9 mouse cellular contexts compared by ENCODE assay signal in genomic region chr12:112670718-112671393, GRCm38 (mm10). TPM values are rescaled to one million over a fixed set of nuclear protein-coding genes. Genes with fewer than 3 reads are reported as not detected.
DNase-seq lines count a peak whose midpoint lies in the region; ATAC-seq lines count a peak whose summit lies in the region.
"Had no signal": no experiment of that assay in that cellular context is flagged by ENCODE, and none has a peak within 500 bp of the region (broad histone marks: within the 10 kb centered on the region; RNA-seq: fewer than 3 reads in every experiment).

No protein-coding gene starts in this region.

- peak overlapping the region; percentile 99 for H3K27ac ChIP-seq in midbrain, embryonic 10.5 days (replicated peaks)
- no peak overlapping the region for H3K27ac ChIP-seq in midbrain, embryonic 14.5 days (replicated peaks; ENCODE audit: low read depth, low read length)
- no peak overlapping the region for H3K27ac ChIP-seq in hindbrain, embryonic 15.5 days (replicated peaks)

- H3K4me1 ChIP-seq in midbrain, embryonic 10.5 days: peaks cover 87% of the 10 kb centered on the region
- H3K4me1 ChIP-seq in midbrain, embryonic 14.5 days (ENCODE audit: control insufficient read depth, insufficient read depth, low read length): peaks cover 41% of the 10 kb centered on the region
- H3K4me1 ChIP-seq in hindbrain, embryonic 15.5 days (replicated peaks): peaks cover 76% of the 10 kb centered on the region

- 58% methylated on average over 9 of the region's 9 CpGs for WGBS in midbrain, embryonic 10.5 days
- 50% methylated on average over 9 of the region's 9 CpGs for WGBS in midbrain, embryonic 14.5 days
- WGBS in hindbrain, embryonic 15.5 days: 43% methylated on average over 9 of the region's 9 CpGs

- no peak for ATAC-seq in midbrain, embryonic 14.5 days (ENCODE audit: low FRiP score, low TSS enrichment)
- ATAC-seq in hindbrain, embryonic 15.5 days (ENCODE audit: low FRiP score, low read depth): no peak

- no peaks in the 10 kb centered on the region for H3K27me3 ChIP-seq in midbrain, embryonic 10.5 days (ENCODE audit: low read depth, poor library complexity, severe bottlenecking)
- H3K27me3 ChIP-seq in midbrain, embryonic 14.5 days (ENCODE audit: control insufficient read depth, insufficient read depth, low read length): no peaks in the 10 kb centered on the region
- no peaks in the 10 kb centered on the region for H3K27me3 ChIP-seq in hindbrain, embryonic 15.5 days

- H3K36me3 ChIP-seq in midbrain, embryonic 10.5 days: peaks cover 65% of the 10 kb centered on the region
- H3K36me3 ChIP-seq in midbrain, embryonic 14.5 days (ENCODE audit: control insufficient read depth, insufficient read depth, low read length): peaks cover 54% of the 10 kb centered on the region
- H3K36me3 ChIP-seq in hindbrain, embryonic 15.5 days: peaks cover 17% of the 10 kb centered on the region

- H3K9ac ChIP-seq in midbrain, embryonic 14.5 days (replicated peaks; ENCODE audit: low read length): no peak overlapping the region
- no peak overlapping the region for H3K9ac ChIP-seq in hindbrain, embryonic 15.5 days

- intact Hi-C loops in left cerebral cortex, postnatal 14 days (cut with DNase I): no loop called here

- peak overlapping the region; percentile 99 for H3K4me3 ChIP-seq in midbrain, embryonic 10.5 days
- no peak overlapping the region for H3K4me3 ChIP-seq in midbrain, embryonic 14.5 days (replicated peaks; ENCODE audit: low read depth, low read length)
- H3K4me3 ChIP-seq in hindbrain, embryonic 15.5 days: no peak overlapping the region
- H3K4me3 ChIP-seq: erythroblast, embryonic 14.5 days had no signal

- H3K4me2 ChIP-seq in midbrain, embryonic 14.5 days (ENCODE audit: low read length): no peak overlapping the region
- peak overlapping the region; percentile 90; the same call in 1 of the 2 replicates for H3K4me2 ChIP-seq in hindbrain, embryonic 15.5 days

- no peaks in the 10 kb centered on the region for H3K9me3 ChIP-seq in midbrain, embryonic 10.5 days (replicated peaks)
- no peaks in the 10 kb centered on the region for H3K9me3 ChIP-seq in midbrain, embryonic 14.5 days (ENCODE audit: control insufficient read depth, low read length)
- H3K9me3 ChIP-seq in hindbrain, embryonic 15.5 days: no peaks in the 10 kb centered on the region

- DNase-seq in midbrain, embryonic 10.5 days (ENCODE audit: low spot score): peak; percentile 46
- DNase-seq in midbrain, embryonic 14.5 days: no peak
- peak; percentile 71 for DNase-seq in gastrocnemius, postnatal 10 days
- DNase-seq in lung, postnatal 14 days: peak; percentile 28
- DNase-seq in natural killer cell, adult 2 months (ENCODE audit: low spot score in 2 of 2): no peak
- DNase-seq in left cerebral cortex, postnatal 14 days (ENCODE audit: low spot score in 2 of 2): no peak
- no peak for DNase-seq in cerebellum, postnatal 36 days

RNA-seq across cellular contexts. Expression of gene Akt1, which starts 3.8 kb away (rescaled TPM):
- polyA plus RNA-seq in midbrain, embryonic 10.5 days (2016; fragmentation: Nextera tagmentation; extraction: Ambion mirVana): 44.5 and 46.2 TPM in 2 replicates
- 64.8 and 82.1 TPM in 2 replicates for polyA plus RNA-seq in midbrain, embryonic 14.5 days (2014; fragmentation: Nextera tagmentation; extraction: Ambion mirVana)
- total RNA-seq in gastrocnemius, postnatal 10 days (2021): 100 to 1,000 TPM; 133 to 142 TPM
- 150 and 159 TPM in 2 replicates for polyA plus RNA-seq in hindbrain, embryonic 15.5 days (2015; fragmentation: Nextera tagmentation; extraction: Ambion mirVana)
- total RNA-seq in left cerebral cortex, postnatal 14 days (2021): 100 to 1,000 TPM; 137 to 144 TPM

RNA-seq across cellular contexts. Expression of gene Zbtb42, which starts 7.8 kb away (rescaled TPM):
- polyA plus RNA-seq in midbrain, embryonic 10.5 days (2016; fragmentation: Nextera tagmentation; extraction: Ambion mirVana): 8.2 and 9.2 TPM in 2 replicates
- polyA plus RNA-seq in midbrain, embryonic 14.5 days (2014; fragmentation: Nextera tagmentation; extraction: Ambion mirVana): 1.9 and 3.5 TPM in 2 replicates
- 1 to 10 TPM; 1.8 to 2.1 TPM for total RNA-seq in gastrocnemius, postnatal 10 days (2021)
- polyA plus RNA-seq in hindbrain, embryonic 15.5 days (2015; fragmentation: Nextera tagmentation; extraction: Ambion mirVana): 2.3 and 4.2 TPM in 2 replicates
- total RNA-seq in left cerebral cortex, postnatal 14 days (2021): under 1 TPM; 0.25 to 0.68 TPM

RNA-seq across cellular contexts. Expression of gene Siva1, which starts 26.4 kb away (rescaled TPM):
- 306 and 361 TPM in 2 replicates for polyA plus RNA-seq in midbrain, embryonic 10.5 days (2016; fragmentation: Nextera tagmentation; extraction: Ambion mirVana)
- polyA plus RNA-seq in midbrain, embryonic 14.5 days (2014; fragmentation: Nextera tagmentation; extraction: Ambion mirVana): 62.3 and 63.9 TPM in 2 replicates
- total RNA-seq in gastrocnemius, postnatal 10 days (2021): 10 to 100 TPM; 27.2 to 28.1 TPM
- 55.6 and 61.2 TPM in 2 replicates for polyA plus RNA-seq in hindbrain, embryonic 15.5 days (2015; fragmentation: Nextera tagmentation; extraction: Ambion mirVana)
- total RNA-seq in left cerebral cortex, postnatal 14 days (2021): 10 to 100 TPM; 14.5 to 16.8 TPM

RNA-seq across cellular contexts. Expression of gene Cep170b, which starts 49.4 kb away (rescaled TPM):
- polyA plus RNA-seq in midbrain, embryonic 10.5 days (2016; fragmentation: Nextera tagmentation; extraction: Ambion mirVana): 3.3 and 4.3 TPM in 2 replicates
- polyA plus RNA-seq in midbrain, embryonic 14.5 days (2014; fragmentation: Nextera tagmentation; extraction: Ambion mirVana): 31.7 and 33.7 TPM in 2 replicates
- 10 to 100 TPM; 11.2 to 12.6 TPM for total RNA-seq in gastrocnemius, postnatal 10 days (2021)
- polyA plus RNA-seq in hindbrain, embryonic 15.5 days (2015; fragmentation: Nextera tagmentation; extraction: Ambion mirVana): 45.7 and 48.8 TPM in 2 replicates
- 100 to 1,000 TPM; 223 to 225 TPM for total RNA-seq in left cerebral cortex, postnatal 14 days (2021)

RNA-seq across cellular contexts. Expression of gene Adssl1, which starts 51.0 kb away (rescaled TPM):
- polyA plus RNA-seq in midbrain, embryonic 10.5 days (2016; fragmentation: Nextera tagmentation; extraction: Ambion mirVana): 2.9 and 3.4 TPM in 2 replicates
- polyA plus RNA-seq in midbrain, embryonic 14.5 days (2014; fragmentation: Nextera tagmentation; extraction: Ambion mirVana): 2.8 and 3.1 TPM in 2 replicates
- 100 to 1,000 TPM; 340 to 358 TPM for total RNA-seq in gastrocnemius, postnatal 10 days (2021)
- 5.8 and 6.3 TPM in 2 replicates for polyA plus RNA-seq in hindbrain, embryonic 15.5 days (2015; fragmentation: Nextera tagmentation; extraction: Ambion mirVana)
- 1 to 10 TPM; 6.5 to 8.4 TPM for total RNA-seq in left cerebral cortex, postnatal 14 days (2021)

Comparison
In these comparisons a context has a peak if more than half of its experiments do, and no peak if none do; other contexts are left out.
1. DNase-seq: peak in midbrain, embryonic 10.5 days (single experiment), gastrocnemius, postnatal 10 days (single experiment) and lung, postnatal 14 days (single experiment); none in midbrain, embryonic 14.5 days (single experiment), natural killer cell, adult 2 months (0 of 2), left cerebral cortex, postnatal 14 days (0 of 2) and cerebellum, postnatal 36 days (0 of 2).